Mouse (Mus musculus) limb, embryonic 14.5 days (tissue): Measurements from ENCODE around the gene Dapk3. TPM values are rescaled to one million over a fixed set of nuclear protein-coding genes. Genes with fewer than 3 reads are reported as not detected.
A peak's percentile ranks its signal among the peaks of the same experiment; 100 is the strongest.
"Not testable (repeated sequence)": the region's sequence is repeated elsewhere in the genome, so short reads cannot be mapped to it uniquely, and the experiment has no call there.

Source experiments
- ATAC-seq: fragments of 200-750 bp; cut with Nextera tagmentation; 2 replicates; pipeline ENCODE4 v1.8.0; 2017; ENCODE audit warnings: low read depth, moderate number of reproducible peaks, moderate TSS enrichment; ENCODE audit not compliant: low FRiP score
- DNase-seq: peaks from one replicate; pipeline ENCODE4 v3.0.0-alpha.2; 2015; ENCODE audit warnings: low spot score
- H3K27ac ChIP-seq: fragments of 300-500 bp; sonication (generic); replicated peaks from 2 replicates; pipeline ENCODE4 v1.5.1; 2014; ENCODE audit warnings: low read depth, mild to moderate bottlenecking, low read length, moderate library complexity, mixed read lengths
- H3K27me3 ChIP-seq: fragments of 300-500 bp; sonication (generic); 2 replicates; pipeline ENCODE4 v1.6.1; 2014; ENCODE audit warnings: low read length, mixed read lengths; ENCODE audit not compliant: control insufficient read depth, insufficient read depth
- H3K36me3 ChIP-seq: fragments of 300-500 bp; sonication (generic); 2 replicates; pipeline ENCODE4 v1.6.1; 2014; ENCODE audit warnings: mild to moderate bottlenecking, low read length, moderate library complexity, mixed read lengths; ENCODE audit not compliant: control insufficient read depth, insufficient read depth
- H3K4me1 ChIP-seq: fragments of 300-500 bp; sonication (generic); 2 replicates; pipeline ENCODE4 v1.6.1; 2014; ENCODE audit warnings: antibody characterized with exemption, low read length, mixed read lengths; ENCODE audit not compliant: control insufficient read depth, insufficient read depth
- H3K4me2 ChIP-seq: fragments of 300-500 bp; sonication (generic); replicated peaks from 2 replicates; pipeline ENCODE4 v1.6.1; 2014; ENCODE audit warnings: low read depth, mild to moderate bottlenecking, low read length, moderate library complexity; ENCODE audit not compliant: severe bottlenecking
- H3K4me3 ChIP-seq: fragments of 300-500 bp; sonication (generic); replicated peaks from 2 replicates; pipeline ENCODE4 v1.5.1; 2014; ENCODE audit warnings: low read length
- H3K9ac ChIP-seq: fragments of 300-500 bp; sonication (generic); 2 replicates; pipeline ENCODE4 v1.6.1; 2014; ENCODE audit warnings: mild to moderate bottlenecking, low read depth, low read length, moderate library complexity; ENCODE audit not compliant: severe bottlenecking
- H3K9me3 ChIP-seq: fragments of 300-500 bp; sonication (generic); 2 replicates; pipeline ENCODE4 v1.6.1; 2016; ENCODE audit warnings: low read length; ENCODE audit not compliant: control insufficient read depth
- POLR2A ChIP-seq: fragments of 200-500 bp; IDR thresholded peaks from 2 replicates; pipeline ENCODE4 v1.8.0; 2012; ENCODE audit warnings: inconsistent platforms, mild to moderate bottlenecking, moderate library complexity, borderline replicate concordance; ENCODE audit not compliant: insufficient read depth, insufficient read length; ENCODE audit errors: extremely low read depth
- WGBS: fragments of 180-500 bp; shearing (Covaris S2); extraction: QIAGEN DNeasy Blood & Tissue Kit; methylation state at CpG from one replicate; pipeline ENCODE4 v1.1.7; 2014; 5-methylcytosine and 5-hydroxymethylcytosine counted together
- polyA plus RNA-seq, 2 experiments: library from polyadenylated mRNA; depleted of rRNA in 1 of 2; stranded (reverse) in 1 of 2; unstranded in 1 of 2; fragments of >200 nt; fragmentation: Nextera tagmentation in 1 of 2; extraction: Ambion mirVana in 1 of 2; gene quantifications; 2 replicates each; pipeline versions ENCODE4 v1.2.1 to v1.2.3; 2012 to 2014

Gene Dapk3
- polyA plus RNA-seq, 2 experiments, result 57.7 to 73.0 TPM

- WGBS, result 94% methylated on average over 5 of the region's 5 CpGs
Observed at GRCm38 (mm10) chr10:81210154-81210553, 27.3 kb downstream of the Dapk3 start.

GRCm38 (mm10) chr10:81216260-81216659 is 33.5 kb downstream of the Dapk3 start:
- 77% methylated on average over 6 of the region's 6 CpGs for WGBS
- ATAC-seq (no peak), DNase-seq (no peak)
- Histone ChIP-seq H3K9ac (no peak overlapping the region), H3K27me3 (no peaks in the 10 kb centered on the region), H3K36me3 (no peaks in the 10 kb centered on the region), H3K9me3 (no peaks in the 10 kb centered on the region), H3K4me3 (no peak overlapping the region), H3K27ac (no peak overlapping the region), H3K4me1 (no peaks in the 10 kb centered on the region), H3K4me2 (no peak overlapping the region)
- no peak for TF ChIP-seq POLR2A

More at GRCm38 (mm10) chr10:81210154-81210553, 27.3 kb downstream of the Dapk3 start:
- no peak overlapping the region for H3K4me2 ChIP-seq
- DNase-seq (no peak), ATAC-seq (no peak)
- H3K27ac ChIP-seq, result no peak overlapping the region
- no peaks in the 10 kb centered on the region for H3K27me3 ChIP-seq
- no peak for TF ChIP-seq POLR2A
- H3K9me3 ChIP-seq, result 0 out of 2 replicates have a peak, but pooled peaks cover 4% of the 10 kb centered on the region
- no peaks in the 10 kb centered on the region for H3K4me1 ChIP-seq
- H3K36me3 ChIP-seq, result no peaks in the 10 kb centered on the region
- H3K9ac ChIP-seq, result no peak overlapping the region
- no peak overlapping the region for H3K4me3 ChIP-seq

DNA sequence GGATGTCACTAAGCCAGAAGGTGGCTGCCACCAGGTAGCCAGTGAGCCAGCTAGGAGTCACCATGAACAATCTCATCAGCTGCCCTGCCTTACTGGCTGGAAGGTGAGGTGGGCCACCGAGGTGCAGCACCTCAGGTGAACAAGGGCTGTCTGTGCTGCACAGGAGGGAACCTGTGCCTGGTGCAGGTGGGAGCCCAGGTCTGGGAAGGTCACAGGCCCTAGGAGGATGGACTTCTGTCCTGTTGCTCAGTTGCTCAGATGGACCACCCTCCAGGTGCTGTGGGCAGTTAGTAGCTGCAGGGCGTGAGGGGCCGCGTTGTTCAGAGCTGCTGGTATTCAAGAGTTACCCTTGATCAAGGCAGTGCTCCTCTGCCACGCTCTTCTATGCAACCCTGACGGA is 34.0 kb downstream of the Dapk3 start:
- no peak overlapping the region for H3K9ac ChIP-seq
- H3K4me2 ChIP-seq, result no peak overlapping the region
- TF ChIP-seq POLR2A, result no peak
- H3K27me3 ChIP-seq, result no peaks in the 10 kb centered on the region
- no peak overlapping the region for H3K27ac ChIP-seq
- H3K4me3 ChIP-seq, result no peak overlapping the region
- 83% methylated on average over 6 of the region's 6 CpGs for WGBS
- ATAC-seq (peak; percentile 23; the same call in 1 of the 2 replicates), DNase-seq (no peak)
- no peaks in the 10 kb centered on the region for H3K9me3 ChIP-seq
- no peaks in the 10 kb centered on the region for H3K36me3 ChIP-seq
- H3K4me1 ChIP-seq, result no peaks in the 10 kb centered on the region

- H3K4me1 ChIP-seq, DNase-seq, H3K9ac ChIP-seq, H3K9me3 ChIP-seq, H3K4me2 ChIP-seq, H3K36me3 ChIP-seq, H3K27me3 ChIP-seq, ATAC-seq, H3K27ac ChIP-seq, H3K4me3 ChIP-seq: not testable (repeated sequence)
- 40% methylated on average over 1 of the region's 1 CpGs for WGBS
Observed at GRCm38 (mm10) chr10:81217267-81217666, 34.5 kb downstream of the Dapk3 start.

DNA sequence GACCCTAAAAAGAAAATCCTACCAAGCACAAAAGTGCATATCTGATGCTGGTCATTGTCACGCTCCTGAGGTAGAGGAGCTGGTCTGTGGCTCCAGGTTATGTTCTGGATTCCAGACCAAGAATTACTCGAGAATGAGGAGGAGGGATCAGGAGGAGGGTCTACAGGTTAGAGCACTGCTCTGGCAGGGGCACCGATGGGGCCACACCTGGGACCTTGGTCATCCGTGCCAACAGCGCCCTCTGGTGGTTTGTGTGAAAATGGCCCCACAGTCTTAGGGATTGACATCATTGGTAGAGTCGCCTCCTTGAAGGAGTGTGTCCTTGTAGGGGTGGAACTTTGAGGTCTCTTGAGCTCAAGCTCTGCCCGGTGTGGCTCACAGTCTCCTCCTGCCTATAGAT is 35.2 kb downstream of the Dapk3 start:
- Histone ChIP-seq H3K4me2 (no peak overlapping the region), H3K9ac (no peak overlapping the region), H3K9me3 (no peaks in the 10 kb centered on the region), H3K4me1 (no peaks in the 10 kb centered on the region), H3K36me3 (no peaks in the 10 kb centered on the region), H3K4me3 (no peak overlapping the region), H3K27ac (no peak overlapping the region), H3K27me3 (no peaks in the 10 kb centered on the region)
- ATAC-seq (no peak), DNase-seq (peak; percentile 30)
- no peak for TF ChIP-seq POLR2A
- 26% methylated on average over 7 of the region's 7 CpGs for WGBS

DNA sequence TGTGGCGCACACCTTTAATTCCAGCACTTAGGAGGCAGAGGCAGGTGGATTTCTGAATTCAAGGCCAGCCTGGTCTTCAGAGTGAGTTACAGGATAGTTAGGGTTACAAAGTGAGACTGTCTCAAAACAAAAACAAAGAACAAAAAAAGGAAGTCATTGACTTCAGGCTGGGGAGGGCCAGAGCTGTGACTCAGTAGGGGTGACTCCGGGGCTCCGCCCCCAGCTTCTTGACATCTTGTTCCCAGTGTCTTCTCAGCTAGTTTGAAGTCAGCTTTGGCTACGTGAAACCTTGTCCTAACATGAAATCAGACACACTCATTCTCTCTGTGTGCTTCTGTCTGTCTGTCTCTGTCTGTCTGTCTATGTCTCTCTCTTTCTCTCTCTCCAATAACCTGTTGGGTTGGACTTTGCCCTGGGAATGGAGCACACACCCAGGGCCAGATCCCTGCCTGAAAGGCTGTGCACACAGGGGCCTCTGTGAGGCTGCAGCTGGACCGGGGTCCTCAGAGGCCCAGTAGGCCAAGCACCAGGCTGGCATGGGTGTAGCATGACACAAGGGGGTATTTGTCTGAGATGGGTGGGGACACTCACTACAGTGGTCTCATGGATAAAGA is 38.7 kb downstream of the Dapk3 start:
- 81% methylated on average over 5 of the region's 5 CpGs for WGBS
- DNase-seq, result no peak
- no peak for TF ChIP-seq POLR2A
- no peaks in the 10 kb centered on the region for H3K27me3 ChIP-seq
- H3K4me2 ChIP-seq, result no peak overlapping the region
- H3K27ac ChIP-seq, result no peak overlapping the region
- H3K4me1 ChIP-seq, result no peaks in the 10 kb centered on the region
- no peak overlapping the region for H3K9ac ChIP-seq
- H3K36me3 ChIP-seq, result no peaks in the 10 kb centered on the region
- ATAC-seq, result no peak
- H3K9me3 ChIP-seq, result no peaks in the 10 kb centered on the region
- no peak overlapping the region for H3K4me3 ChIP-seq

- ATAC-seq, result not testable (repeated sequence)
- 45% methylated on average over 2 of the region's 2 CpGs for WGBS
Observed at GRCm38 (mm10) chr10:81223731-81224130, 40.9 kb downstream of the Dapk3 start.

More at GRCm38 (mm10) chr10:81223731-81224130, 40.9 kb downstream of the Dapk3 start:
- H3K36me3 ChIP-seq, H3K9ac ChIP-seq, H3K4me2 ChIP-seq, H3K4me3 ChIP-seq, H3K27ac ChIP-seq, H3K27me3 ChIP-seq, H3K4me1 ChIP-seq, H3K9me3 ChIP-seq, DNase-seq: not testable (repeated sequence)
